9 mouse cellular contexts compared by ENCODE assay signal in the genomic region with DNA sequence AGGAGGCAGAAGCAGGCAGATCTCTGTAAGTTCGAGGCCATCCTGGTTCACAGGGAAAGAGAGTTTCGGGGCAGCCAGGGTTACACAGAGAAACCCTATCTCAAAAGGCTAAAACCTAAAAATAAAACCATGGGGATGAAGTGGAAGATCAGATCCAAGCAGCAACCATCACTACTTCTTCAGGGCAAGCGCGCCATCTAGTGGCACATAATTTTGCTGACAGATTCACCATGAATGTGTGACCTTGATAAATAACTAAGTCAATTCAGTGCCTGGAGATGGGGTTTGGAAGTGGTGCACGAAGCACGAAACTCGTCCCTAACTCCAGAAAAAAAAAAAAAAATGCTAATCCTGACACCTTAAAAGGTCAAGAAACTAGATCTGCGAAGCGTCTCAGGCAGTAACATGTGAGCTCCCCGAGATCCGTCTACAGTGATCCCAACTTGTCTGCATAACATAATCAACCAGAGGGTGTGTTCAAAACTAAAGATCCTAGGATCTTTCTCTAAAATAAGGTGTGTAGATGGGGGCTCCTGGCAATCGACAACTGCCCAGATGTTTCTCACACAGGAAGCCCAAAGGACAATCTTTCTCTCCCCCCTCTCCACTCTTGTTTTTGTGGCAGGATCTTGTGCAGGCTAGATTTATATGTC. TPM values are rescaled to one million over a fixed set of nuclear protein-coding genes. Genes with fewer than 3 reads are reported as not detected.
A peak's percentile ranks its signal among the peaks of the same experiment; 100 is the strongest.
DNase-seq lines count a peak whose midpoint lies in the region; ATAC-seq lines count a peak whose summit lies in the region.
"Had no signal": no experiment of that assay in that cellular context is flagged by ENCODE, and none has a peak within 500 bp of the region (broad histone marks: within the 10 kb centered on the region; RNA-seq: fewer than 3 reads in every experiment).

No protein-coding gene starts in this region.

- intact Hi-C loops in left cerebral cortex, postnatal 14 days (cut with DNase I), result loop anchor here (10.0 kb wide), 2 partner anchors 101 to 291 kb away; a partner anchor contains a TSS

- H3K4me1 ChIP-seq in heart, embryonic 11.5 days (ENCODE audit: control insufficient read depth, insufficient read depth, low read length), result no peaks in the 10 kb centered on the region
- no peaks in the 10 kb centered on the region for H3K4me1 ChIP-seq in midbrain, embryonic 15.5 days
- H3K4me1 ChIP-seq: neural tube, embryonic 13.5 days had no signal

- H3K9me3 ChIP-seq in heart, embryonic 11.5 days (replicated peaks; ENCODE audit: control insufficient read depth, low read length), result no peaks in the 10 kb centered on the region
- H3K9me3 ChIP-seq in midbrain, embryonic 15.5 days, result no peaks in the 10 kb centered on the region
- H3K9me3 ChIP-seq: neural tube, embryonic 13.5 days had no signal

- H3K9ac ChIP-seq in heart, embryonic 11.5 days (ENCODE audit: low read depth, low read length), result no peak overlapping the region
- H3K9ac ChIP-seq in midbrain, embryonic 15.5 days, result no peak overlapping the region
- H3K9ac ChIP-seq: neural tube, embryonic 13.5 days had no signal

- no peaks in the 10 kb centered on the region for H3K36me3 ChIP-seq in heart, embryonic 11.5 days (ENCODE audit: control insufficient read depth, insufficient read depth, low read length)
- H3K36me3 ChIP-seq in midbrain, embryonic 15.5 days (replicated peaks), result no peaks in the 10 kb centered on the region

- no peak overlapping the region for H3K4me3 ChIP-seq in heart, embryonic 11.5 days (ENCODE audit: low read depth, low read length)
- no peak overlapping the region for H3K4me3 ChIP-seq in midbrain, embryonic 15.5 days
- H3K4me3 ChIP-seq: neural tube, embryonic 13.5 days had no signal

- H3K4me2 ChIP-seq in heart, embryonic 11.5 days, result no peak overlapping the region
- H3K4me2 ChIP-seq in midbrain, embryonic 15.5 days, result no peak overlapping the region
- H3K4me2 ChIP-seq: neural tube, embryonic 13.5 days had no signal

- H3K27me3 ChIP-seq in heart, embryonic 11.5 days (ENCODE audit: control insufficient read depth, insufficient read depth, low read length), result no peaks in the 10 kb centered on the region
- no peaks in the 10 kb centered on the region for H3K27me3 ChIP-seq in midbrain, embryonic 15.5 days (replicated peaks)
- H3K27me3 ChIP-seq: neural tube, embryonic 13.5 days had no signal

- H3K27ac ChIP-seq in heart, embryonic 11.5 days (ENCODE audit: low read depth, low read length), result no peak overlapping the region
- H3K27ac ChIP-seq in midbrain, embryonic 15.5 days, result no peak overlapping the region
- H3K27ac ChIP-seq: neural tube, embryonic 13.5 days had no signal

- no peak for ATAC-seq in heart, embryonic 11.5 days (replicated peaks; ENCODE audit: insufficient number of reproducible peaks, low FRiP score, low TSS enrichment)
- ATAC-seq in midbrain, embryonic 15.5 days (replicated peaks), result peak; percentile 59; the same call in 1 of the 2 replicates

- DNase-seq in heart, adult 18-20 months, result peak; percentile 85 to 96
- DNase-seq in cerebellum, adult 8-10 months, result peak; percentile 87
- peak; percentile 55 to 84 for DNase-seq in frontal cortex, postnatal 14 days (ENCODE audit: low spot score in 2 of 2)
- DNase-seq in induced T-regulatory cell, adult 2 months (ENCODE audit: low read depth), result peak; percentile 86
- DNase-seq in left cerebral cortex, postnatal 14 days (ENCODE audit: low spot score in 2 of 2), result peak; percentile 89 to 90
- DNase-seq in spleen, postnatal 36 days (ENCODE audit: low spot score in 2 of 2), result peak; percentile 51 to 52

- 26% methylated on average over 12 of the region's 12 CpGs for WGBS in heart, embryonic 11.5 days (ENCODE audit: insufficient replicate concordance)
- WGBS in midbrain, embryonic 15.5 days, result 41% methylated on average over 12 of the region's 12 CpGs

RNA-seq across cellular contexts. Expression of a gene that starts 36.4 kb away (rescaled TPM):
- 100 to 1,000 TPM in 1 of 2 experiments, 10 to 100 TPM in 1; 97.4 to 100 TPM for total RNA-seq in heart, adult 18-20 months (2021)
- polyA plus RNA-seq in heart, embryonic 11.5 days (2014; fragmentation: Nextera tagmentation; extraction: Ambion mirVana), result 46.2 and 56.0 TPM in 2 replicates
- 10 to 100 TPM; 49.5 to 52.2 TPM for total RNA-seq in left cerebral cortex, postnatal 14 days (2021)
- 74.0 and 75.0 TPM in 2 replicates for polyA plus RNA-seq in midbrain, embryonic 15.5 days (2015; fragmentation: Nextera tagmentation; extraction: Ambion mirVana)
